Mouse (Mus musculus): Measurements from ENCODE around the gene Plcb3.
"Not testable (repeated sequence)": the region's sequence is repeated elsewhere in the genome, so short reads cannot be mapped to it uniquely, and the experiment has no call there.

The Plcb3 gene

GRCm38 (mm10) chr19:6992011-6992858 lies 16.0 kb upstream of the Plcb3 start, which contains the start of gene Dnajc4:
Dnajc4 (minus strand) TSS chr19:6992572.
- CTCF ChIA-PET, result no interaction called here

GRCm38 (mm10) chr19:6991166-6991565 lies 14.9 kb upstream of the Plcb3 start:
- CTCF ChIA-PET, result not testable (repeated sequence)

- CTCF ChIA-PET, result no interaction called here
Measured at GRCm38 (mm10) chr19:6990712-6991111, 14.4 kb upstream of the Plcb3 start.

- CTCF ChIA-PET, result interaction anchor here (0.6 kb wide), 2 partner anchors 8 to 356 kb away, joined by 3 to 4 read pairs; no protein-coding TSS in a partner anchor
Measured at GRCm38 (mm10) chr19:6989251-6989650, 13.0 kb upstream of the Plcb3 start.

GRCm38 (mm10) chr19:6987904-6988285 lies 11.6 kb upstream of the Plcb3 start:
- CTCF ChIA-PET, result interaction anchor here (0.7 kb wide), 2 partner anchors 8 to 11 kb away, joined by 3 read pairs; no protein-coding TSS in a partner anchor

GRCm38 (mm10) chr19:6987061-6987903 lies 11.0 kb upstream of the Plcb3 start, which contains the start of gene Vegfb:
Vegfb (minus strand) TSS chr19:6987651.
- CTCF ChIA-PET, result interaction anchor here (0.7 kb wide), 2 partner anchors 7 to 10 kb away, joined by 3 read pairs; no protein-coding TSS in a partner anchor

- CTCF ChIA-PET, result no interaction called here
Measured at GRCm38 (mm10) chr19:6985951-6986708, 9.9 kb upstream of the Plcb3 start.

GRCm38 (mm10) chr19:6985300-6985699 lies 9.0 kb upstream of the Plcb3 start:
- CTCF ChIA-PET, result interaction anchor here (1.2 kb wide), 1 partner anchor 9 kb away, joined by 4 read pairs; no protein-coding TSS in a partner anchor

GRCm38 (mm10) chr19:6983621-6984020 lies 7.4 kb upstream of the Plcb3 start:
- CTCF ChIA-PET, result no interaction called here

GRCm38 (mm10) chr19:6981465-6981864 lies 5.2 kb upstream of the Plcb3 start:
- CTCF ChIA-PET, result no interaction called here

GRCm38 (mm10) chr19:6980381-6981093 lies 4.3 kb upstream of the Plcb3 start, which contains the start of gene Fkbp2:
Fkbp2 (minus strand) TSS chr19:6980501.
- CTCF ChIA-PET, result interaction anchor here (0.8 kb wide), 1 partner anchor 7 kb away, joined by 3 read pairs; the partner anchor contains the start of gene Vegfb

GRCm38 (mm10) chr19:6979486-6980380 lies 3.5 kb upstream of the Plcb3 start:
- CTCF ChIA-PET, result interaction anchor here (0.8 to 0.9 kb wide), 2 partner anchors 8 to 38 kb away, joined by 3 read pairs; partner anchors contain the start of gene Vegfb

- CTCF ChIA-PET, result interaction anchor here (0.9 kb wide), 1 partner anchor 38 kb away, joined by 3 read pairs; no protein-coding TSS in a partner anchor
Measured at GRCm38 (mm10) chr19:6979001-6979479, 2.8 kb upstream of the Plcb3 start.

- CTCF ChIA-PET, result interaction anchor here (0.6 kb wide), 1 partner anchor 109 kb away, joined by 11 read pairs; no protein-coding TSS in a partner anchor
Measured at GRCm38 (mm10) chr19:6978639-6978974, 2.3 kb upstream of the Plcb3 start.

- CTCF ChIA-PET, result interaction anchor here (0.6 kb wide), 1 partner anchor 108 kb away, joined by 11 read pairs; no protein-coding TSS in a partner anchor
Measured at GRCm38 (mm10) chr19:6977759-6978638, 1.7 kb upstream of the Plcb3 start.

- CTCF ChIA-PET, result interaction anchor here (0.5 to 1.1 kb wide), 4 partner anchors 50 to 677 kb away, joined by 3 to 5 read pairs (median 4); no protein-coding TSS in a partner anchor
Measured at GRCm38 (mm10) chr19:6974211-6975205, 1.8 kb downstream of the Plcb3 start, which contains the start of gene Ppp1r14b. Ppp1r14b (plus strand) TSS chr19:6974968.

All from spleen, embryonic (tissue).